Mouse (Mus musculus): ENCODE measurements around the gene Atp5b. TPM values are rescaled to one million over a fixed set of nuclear protein-coding genes. Genes with fewer than 3 reads are reported as not detected.

The Atp5b gene
- polyA plus RNA-seq, 1 experiment from 2014 or later = 2,035 TPM

- Histone ChIP-seq H3K4me1 (ENCODE audit: control insufficient read depth, insufficient read depth, low read length) (peaks cover 27% of the 10 kb centered on the region), H3K27me3 (ENCODE audit: control insufficient read depth, insufficient read depth, low read length) (no peaks in the 10 kb centered on the region), H3K4me3 (replicated peaks; ENCODE audit: low read depth, low read length) (peak overlapping the region; percentile 75; the same call in 1 of the 2 replicates), H3K27ac (replicated peaks; ENCODE audit: low read depth, low read length) (0 out of 2 replicates have a peak overlapping the region, but pooled peaks have one; percentile 5), H3K9ac (replicated peaks; ENCODE audit: low read length) (no peak overlapping the region; the same call in 1 of the 2 replicates), H3K9me3 (ENCODE audit: control insufficient read depth, low read length) (no peaks in the 10 kb centered on the region), H3K36me3 (ENCODE audit: control insufficient read depth, insufficient read depth, low read length) (peaks cover 50% of the 10 kb centered on the region), H3K4me2 (ENCODE audit: low read length) (peak overlapping the region; percentile 91)
- DNase-seq (peak; percentile 90), ATAC-seq (ENCODE audit: low FRiP score, low TSS enrichment) (peak; percentile 39; the same call in 1 of the 2 replicates)
- 9% methylated on average over 14 of the region's 14 CpGs for WGBS
Measured at GRCm38 (mm10) chr10:128090651-128091563, 7.8 kb downstream of the Atp5b start.

- Histone ChIP-seq H3K9me3 (ENCODE audit: control insufficient read depth, low read length) (no peaks in the 10 kb centered on the region), H3K4me2 (ENCODE audit: low read length) (peak within 1 kb of the TSS; percentile 91), H3K4me1 (ENCODE audit: control insufficient read depth, insufficient read depth, low read length) (peaks cover 30% of the 10 kb centered on the region), H3K27ac (replicated peaks; ENCODE audit: low read depth, low read length) (peak within 1 kb of the TSS; percentile 89), H3K36me3 (ENCODE audit: control insufficient read depth, insufficient read depth, low read length) (peaks cover 41% of the 10 kb centered on the region), H3K27me3 (ENCODE audit: control insufficient read depth, insufficient read depth, low read length) (no peaks in the 10 kb centered on the region), H3K9ac (replicated peaks; ENCODE audit: low read length) (peak within 1 kb of the TSS; percentile 77), H3K4me3 (replicated peaks; ENCODE audit: low read depth, low read length) (peak within 1 kb of the TSS; percentile 75)
- under 1% methylated on average over 20 of the region's 20 CpGs for WGBS
- DNase-seq (peak; percentile 51), ATAC-seq (ENCODE audit: low FRiP score, low TSS enrichment) (no peak)
Measured at GRCm38 (mm10) chr10:128091564-128092505, 8.8 kb downstream of the Atp5b start, which contains the start of gene Baz2a. Baz2a (plus strand) TSS chr10:128091577.

GRCm38 (mm10) chr10:128092506-128093495 lies 9.7 kb downstream of the Atp5b start:
- H3K9ac ChIP-seq (replicated peaks; ENCODE audit: low read length) = peak overlapping the region; percentile 77
- H3K36me3 ChIP-seq (ENCODE audit: control insufficient read depth, insufficient read depth, low read length) = peaks cover 31% of the 10 kb centered on the region
- H3K4me1 ChIP-seq (ENCODE audit: control insufficient read depth, insufficient read depth, low read length) = peaks cover 31% of the 10 kb centered on the region
- ATAC-seq (ENCODE audit: low FRiP score, low TSS enrichment) = peak; percentile 42
- peak; percentile 86 for DNase-seq
- H3K9me3 ChIP-seq (ENCODE audit: control insufficient read depth, low read length) = no peaks in the 10 kb centered on the region
- WGBS = under 1% methylated on average over 86 of the region's 88 CpGs
- H3K4me3 ChIP-seq (replicated peaks; ENCODE audit: low read depth, low read length) = peak overlapping the region; percentile 75
- H3K27ac ChIP-seq (replicated peaks; ENCODE audit: low read depth, low read length) = peak overlapping the region; percentile 89
- H3K4me2 ChIP-seq (ENCODE audit: low read length) = peak overlapping the region; percentile 91
- no peaks in the 10 kb centered on the region for H3K27me3 ChIP-seq (ENCODE audit: control insufficient read depth, insufficient read depth, low read length)

GRCm38 (mm10) chr10:128093496-128094294 lies 10.6 kb downstream of the Atp5b start:
- Histone ChIP-seq H3K27me3 (ENCODE audit: control insufficient read depth, insufficient read depth, low read length) (no peaks in the 10 kb centered on the region), H3K4me3 (replicated peaks; ENCODE audit: low read depth, low read length) (peak overlapping the region; percentile 75), H3K4me1 (ENCODE audit: control insufficient read depth, insufficient read depth, low read length) (peaks cover 36% of the 10 kb centered on the region), H3K9me3 (ENCODE audit: control insufficient read depth, low read length) (no peaks in the 10 kb centered on the region), H3K4me2 (ENCODE audit: low read length) (peak overlapping the region; percentile 91), H3K36me3 (ENCODE audit: control insufficient read depth, insufficient read depth, low read length) (peaks cover 22% of the 10 kb centered on the region), H3K9ac (replicated peaks; ENCODE audit: low read length) (peak overlapping the region; percentile 77), H3K27ac (replicated peaks; ENCODE audit: low read depth, low read length) (peak overlapping the region; percentile 89; the same call in 1 of the 2 replicates)
- ATAC-seq (ENCODE audit: low FRiP score, low TSS enrichment) = no peak
- WGBS = 23% methylated on average over 13 of the region's 13 CpGs
- DNase-seq = peak; percentile 8

GRCm38 (mm10) chr10:128094340-128094968 lies 11.4 kb downstream of the Atp5b start:
- Histone ChIP-seq H3K36me3 (ENCODE audit: control insufficient read depth, insufficient read depth, low read length) (peaks cover 15% of the 10 kb centered on the region), H3K27ac (replicated peaks; ENCODE audit: low read depth, low read length) (0 out of 2 replicates have a peak overlapping the region, but pooled peaks have one; percentile 89), H3K27me3 (ENCODE audit: control insufficient read depth, insufficient read depth, low read length) (no peaks in the 10 kb centered on the region), H3K9me3 (ENCODE audit: control insufficient read depth, low read length) (no peaks in the 10 kb centered on the region), H3K4me3 (replicated peaks; ENCODE audit: low read depth, low read length) (peak overlapping the region; percentile 75), H3K9ac (replicated peaks; ENCODE audit: low read length) (no peak overlapping the region), H3K4me1 (ENCODE audit: control insufficient read depth, insufficient read depth, low read length) (peaks cover 36% of the 10 kb centered on the region), H3K4me2 (ENCODE audit: low read length) (peak overlapping the region; percentile 91)
- ATAC-seq (ENCODE audit: low FRiP score, low TSS enrichment) = no peak; the same call in 1 of the 2 replicates
- 10% methylated on average over 19 of the region's 19 CpGs for WGBS
- peak; percentile 81 for DNase-seq

GRCm38 (mm10) chr10:128095003-128095636 lies 12.0 kb downstream of the Atp5b start:
- Histone ChIP-seq H3K27me3 (ENCODE audit: control insufficient read depth, insufficient read depth, low read length) (no peaks in the 10 kb centered on the region), H3K36me3 (ENCODE audit: control insufficient read depth, insufficient read depth, low read length) (peaks cover 8% of the 10 kb centered on the region), H3K4me2 (ENCODE audit: low read length) (peak overlapping the region; percentile 91), H3K4me3 (replicated peaks; ENCODE audit: low read depth, low read length) (no peak overlapping the region), H3K27ac (replicated peaks; ENCODE audit: low read depth, low read length) (no peak overlapping the region), H3K9ac (replicated peaks; ENCODE audit: low read length) (no peak overlapping the region), H3K9me3 (ENCODE audit: control insufficient read depth, low read length) (no peaks in the 10 kb centered on the region), H3K4me1 (ENCODE audit: control insufficient read depth, insufficient read depth, low read length) (peaks cover 36% of the 10 kb centered on the region)
- DNase-seq (no peak), ATAC-seq (ENCODE audit: low FRiP score, low TSS enrichment) (no peak)
- 15% methylated on average over 9 of the region's 9 CpGs for WGBS
